Mouse (Mus musculus): ENCODE data around the gene Lmbr1l.
"Not testable (repeated sequence)": the region's sequence is repeated elsewhere in the genome, so short reads cannot be mapped to it uniquely, and the experiment has no call there.

The Lmbr1l gene

DNA sequence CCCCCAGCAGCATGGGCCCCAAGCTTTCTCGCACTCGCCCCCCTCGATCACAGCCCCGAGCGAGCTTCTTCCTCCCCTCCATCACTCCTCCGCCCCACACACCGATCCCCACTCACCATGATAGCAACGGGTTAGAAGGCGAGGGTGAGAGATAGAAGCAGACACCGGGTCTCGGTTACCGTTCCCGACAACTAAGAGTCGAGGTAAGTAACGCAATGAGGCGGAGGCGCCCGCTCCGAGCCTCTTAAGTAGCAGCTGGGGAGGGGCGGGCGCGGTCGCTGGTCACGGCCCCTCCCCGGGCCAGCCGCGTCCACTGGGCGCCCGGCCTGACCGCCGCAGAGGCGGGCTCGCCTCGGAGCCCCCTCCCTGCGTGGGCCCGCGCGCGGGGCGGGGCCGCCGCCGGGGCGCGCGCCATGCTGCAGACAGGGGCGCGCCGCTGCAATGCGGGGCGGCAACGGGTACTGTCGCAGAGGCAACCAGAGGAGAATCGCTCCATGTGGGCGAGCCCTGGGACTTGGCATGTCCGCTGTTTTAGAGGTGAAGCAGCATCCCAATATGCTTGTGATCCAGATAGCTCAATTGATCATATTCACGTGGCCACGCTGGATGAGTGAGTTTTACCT is 16.3 kb upstream of the Lmbr1l start, which contains the start of gene Tuba1b:
Gene Tuba1b, minus strand, starts transcription at position 349 of the 623 bp plus-strand sequence.
- peak; percentile 83 to 89 for DNase-seq (ENCODE audit: low spot score in 2 of 2)

DNA sequence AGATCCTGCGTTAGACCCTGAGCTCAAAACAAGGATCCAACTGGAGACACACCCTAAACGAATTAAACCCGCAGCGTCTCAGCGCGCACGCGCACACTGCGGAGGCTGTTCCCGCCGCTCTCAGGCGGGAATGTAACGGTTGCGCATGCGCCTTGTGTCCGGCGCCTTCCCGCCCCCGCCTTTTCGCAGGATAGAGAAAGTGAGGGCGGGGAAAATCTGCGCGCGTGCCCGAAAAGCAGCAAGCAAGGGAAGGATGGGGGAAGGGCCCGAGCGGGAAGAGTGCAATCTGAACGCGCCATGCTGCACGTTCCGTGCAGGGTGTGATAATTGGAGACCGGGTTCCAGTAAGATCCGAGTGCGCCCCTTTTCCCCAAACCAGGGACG is 15.8 kb upstream of the Lmbr1l start:
- peak; percentile 77 to 94 for DNase-seq (ENCODE audit: low spot score in 2 of 2)

GRCm38 (mm10) chr15:98933004-98933671 is 15.1 kb upstream of the Lmbr1l start:
- DNase-seq (ENCODE audit: low spot score in 2 of 2): not testable (repeated sequence)

DNA sequence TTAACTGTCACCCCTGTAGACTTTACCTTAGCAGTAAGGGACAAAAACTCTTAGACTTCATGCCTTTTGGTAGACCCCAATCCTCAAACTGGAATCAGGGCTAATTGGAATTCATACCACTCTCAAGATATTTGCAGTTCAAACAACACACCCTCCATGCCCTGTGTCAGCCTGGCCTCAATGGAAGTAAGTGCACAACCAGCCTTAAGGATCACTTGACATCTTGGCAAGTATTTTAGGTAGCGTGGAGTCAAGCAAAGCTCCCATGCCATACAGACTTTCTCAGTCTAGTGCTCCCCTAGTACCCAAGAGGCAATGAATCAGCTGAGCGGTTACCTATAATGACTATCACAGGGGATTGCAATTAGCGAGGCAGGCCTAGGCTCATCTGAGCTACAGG is 13.0 kb upstream of the Lmbr1l start:
- no peak for DNase-seq (ENCODE audit: low spot score in 2 of 2)

GRCm38 (mm10) chr15:98930017-98930734 is 12.1 kb upstream of the Lmbr1l start:
- DNase-seq (ENCODE audit: low spot score in 2 of 2): no peak

DNA sequence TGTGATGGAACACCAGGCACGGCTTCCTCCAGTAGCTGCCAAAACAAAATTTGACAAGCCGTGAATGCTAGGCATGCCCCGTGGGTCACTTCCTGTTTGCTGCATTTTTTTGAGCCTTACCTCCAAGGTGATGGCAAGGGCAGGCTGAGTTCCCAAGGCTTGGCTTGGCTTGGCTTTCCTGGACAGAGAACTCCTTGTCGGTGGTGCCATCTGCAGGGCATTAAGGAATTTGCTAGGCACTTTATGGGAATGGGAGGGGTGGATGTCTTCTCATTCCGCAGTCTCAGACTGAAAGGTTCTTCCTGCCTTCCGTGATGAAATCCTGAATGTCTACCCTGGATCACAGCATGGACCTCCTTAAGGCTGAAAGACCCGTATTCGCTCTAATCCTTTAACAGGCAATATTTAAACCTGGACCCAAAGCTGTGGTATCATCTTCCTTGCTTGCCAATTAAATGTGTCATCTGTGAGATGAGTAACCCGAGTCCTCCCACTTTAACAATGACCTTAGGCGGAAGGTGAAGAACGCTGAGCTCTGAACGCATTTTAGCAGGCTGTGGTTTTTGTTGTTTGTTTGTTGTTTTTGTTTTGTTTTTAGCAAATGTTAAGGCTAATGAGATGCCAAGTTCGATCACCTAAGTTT is 10.7 kb upstream of the Lmbr1l start:
- peak; percentile 37 to 64 for DNase-seq (ENCODE audit: low spot score in 2 of 2)

- DNase-seq (ENCODE audit: low spot score in 2 of 2): no peak
Observed at GRCm38 (mm10) chr15:98927566-98927965, 9.5 kb upstream of the Lmbr1l start.

- no peak for DNase-seq (ENCODE audit: low spot score in 2 of 2)
Observed at GRCm38 (mm10) chr15:98924682-98925081, 6.7 kb upstream of the Lmbr1l start.

- no peak for DNase-seq (ENCODE audit: low spot score in 2 of 2)
Observed at GRCm38 (mm10) chr15:98923031-98923537, 5.1 kb upstream of the Lmbr1l start.

- DNase-seq (ENCODE audit: low spot score in 2 of 2): no peak
Observed at GRCm38 (mm10) chr15:98922581-98922980, 4.5 kb upstream of the Lmbr1l start.

DNA sequence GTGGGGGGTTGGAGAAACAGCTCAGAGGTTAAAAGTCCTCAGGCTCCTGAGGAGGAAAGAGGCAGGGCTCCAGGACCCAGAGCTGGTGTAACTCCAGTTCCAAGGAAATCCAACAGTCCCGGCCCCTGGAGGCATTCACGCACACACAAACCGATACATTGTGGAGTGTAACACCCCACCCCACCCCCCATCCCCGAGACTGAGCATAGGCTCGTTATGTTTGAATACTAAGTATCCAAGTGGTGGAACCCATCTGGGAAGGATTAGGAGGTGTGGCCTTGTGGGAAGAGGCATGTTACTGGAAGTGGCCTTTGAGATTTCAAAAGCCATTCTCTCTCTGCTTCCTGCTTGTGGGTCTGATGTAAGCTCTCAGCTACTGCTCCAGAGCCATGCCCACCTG is 3.5 kb upstream of the Lmbr1l start:
- no peak for DNase-seq (ENCODE audit: low spot score in 2 of 2)

DNA sequence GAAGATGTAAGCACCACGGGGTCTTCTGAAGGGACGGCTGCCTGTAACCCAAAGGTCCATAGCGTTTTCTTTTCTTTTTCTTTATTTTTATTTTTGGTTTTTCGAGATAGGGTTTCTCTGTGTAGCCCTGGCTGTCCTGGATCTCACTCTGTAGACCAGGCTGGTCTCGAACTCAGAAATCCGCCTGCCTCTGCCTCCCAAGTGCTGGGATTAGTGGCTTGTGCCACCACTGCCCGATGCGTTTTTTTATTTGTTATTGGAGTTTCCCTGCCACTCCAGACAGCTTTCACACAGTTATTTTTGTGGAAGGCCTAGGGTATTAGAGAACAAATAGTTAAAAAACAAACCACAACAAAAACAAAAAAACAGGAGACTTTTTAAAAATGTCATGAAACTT is 466 bp upstream of the Lmbr1l start:
- DNase-seq (ENCODE audit: low spot score in 2 of 2): not testable (repeated sequence)

DNA sequence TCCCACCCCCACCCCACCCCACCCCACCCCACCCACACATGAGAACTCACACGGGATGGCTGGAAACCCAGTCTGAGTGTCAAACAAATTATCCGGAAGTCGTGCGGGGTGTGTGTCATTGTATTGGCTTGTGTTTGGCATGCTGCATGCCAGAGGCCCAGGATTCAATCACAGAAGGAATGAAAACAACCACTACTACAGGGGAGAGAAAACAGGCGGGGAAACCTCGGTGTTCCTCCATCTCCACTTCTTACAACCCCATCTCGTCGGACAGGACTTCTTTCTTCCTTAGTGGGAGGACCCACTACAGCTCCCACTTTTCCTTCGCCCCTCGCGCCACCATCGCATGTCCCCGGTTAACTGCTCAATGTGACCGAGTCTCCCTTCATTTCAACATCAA is 940 bp downstream of the Lmbr1l start:
- DNase-seq (ENCODE audit: low spot score in 2 of 2): no peak

DNA sequence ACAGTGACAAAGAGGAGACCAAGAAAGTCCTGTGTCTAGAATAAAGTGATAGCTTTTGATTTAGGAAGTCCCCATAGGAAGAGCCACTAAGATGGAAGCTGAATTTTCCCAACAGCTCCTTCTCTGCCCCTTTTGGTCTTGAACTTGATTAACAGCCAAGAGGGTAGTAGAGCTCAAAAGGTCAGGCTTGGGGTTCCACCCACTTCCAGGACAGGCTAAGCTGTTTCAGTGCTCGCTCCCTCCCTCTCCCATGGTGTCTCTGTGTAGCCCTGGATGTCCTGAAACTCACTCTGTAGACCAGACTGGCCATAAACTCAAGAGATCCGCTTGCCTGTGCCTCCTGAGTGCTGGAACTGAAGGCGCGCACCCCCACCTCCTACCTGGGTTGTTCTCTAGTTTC is 2.0 kb downstream of the Lmbr1l start:
- no peak for DNase-seq (ENCODE audit: low spot score in 2 of 2)

DNA sequence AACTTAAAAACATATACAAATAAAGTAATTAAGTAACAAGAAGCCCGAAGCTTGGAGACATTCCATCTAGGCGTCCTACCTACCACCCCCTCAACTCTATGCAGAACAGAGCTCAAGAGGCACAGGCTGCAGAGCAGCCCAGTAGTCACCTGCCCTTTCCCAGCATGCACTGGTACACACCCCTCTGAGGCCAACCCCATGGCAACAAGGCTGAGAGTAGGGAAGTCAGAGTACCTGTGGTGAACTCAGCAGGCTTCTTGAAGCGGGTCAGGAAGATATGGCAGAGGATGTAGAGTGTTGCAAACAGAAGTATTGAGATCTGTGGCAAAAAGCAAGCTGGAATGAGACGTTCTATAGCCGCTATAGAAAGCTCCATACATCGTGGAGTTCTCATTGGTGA is 3.1 kb downstream of the Lmbr1l start:
- DNase-seq (ENCODE audit: low spot score in 2 of 2): no peak

DNA sequence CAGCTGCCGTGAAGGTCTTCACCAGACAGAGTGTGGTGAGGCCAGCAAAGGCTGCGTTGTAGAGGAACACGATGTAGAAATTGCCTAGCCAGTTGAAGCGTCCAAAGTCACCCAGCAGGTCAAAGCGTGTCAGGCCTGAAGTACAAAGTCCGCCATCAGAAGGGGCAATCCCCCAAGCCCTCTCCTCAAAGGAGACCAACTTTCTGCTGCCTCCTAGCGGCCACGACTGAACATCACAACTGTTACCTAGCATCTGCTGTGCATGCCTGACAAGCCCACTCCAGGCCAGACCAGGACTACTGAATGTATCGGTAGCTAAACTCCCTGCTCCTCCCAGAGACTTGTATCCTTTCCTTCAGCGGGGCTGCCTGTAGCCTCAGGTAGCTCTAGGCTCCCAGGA is 13.3 kb downstream of the Lmbr1l start:
- no peak for DNase-seq (ENCODE audit: low spot score in 2 of 2)

GRCm38 (mm10) chr15:98902600-98902999 is 15.4 kb downstream of the Lmbr1l start:
- DNase-seq (ENCODE audit: low spot score in 2 of 2): no peak

- DNase-seq (ENCODE audit: low spot score in 2 of 2): no peak
Observed at GRCm38 (mm10) chr15:98901530-98901929, 16.5 kb downstream of the Lmbr1l start.

DNA sequence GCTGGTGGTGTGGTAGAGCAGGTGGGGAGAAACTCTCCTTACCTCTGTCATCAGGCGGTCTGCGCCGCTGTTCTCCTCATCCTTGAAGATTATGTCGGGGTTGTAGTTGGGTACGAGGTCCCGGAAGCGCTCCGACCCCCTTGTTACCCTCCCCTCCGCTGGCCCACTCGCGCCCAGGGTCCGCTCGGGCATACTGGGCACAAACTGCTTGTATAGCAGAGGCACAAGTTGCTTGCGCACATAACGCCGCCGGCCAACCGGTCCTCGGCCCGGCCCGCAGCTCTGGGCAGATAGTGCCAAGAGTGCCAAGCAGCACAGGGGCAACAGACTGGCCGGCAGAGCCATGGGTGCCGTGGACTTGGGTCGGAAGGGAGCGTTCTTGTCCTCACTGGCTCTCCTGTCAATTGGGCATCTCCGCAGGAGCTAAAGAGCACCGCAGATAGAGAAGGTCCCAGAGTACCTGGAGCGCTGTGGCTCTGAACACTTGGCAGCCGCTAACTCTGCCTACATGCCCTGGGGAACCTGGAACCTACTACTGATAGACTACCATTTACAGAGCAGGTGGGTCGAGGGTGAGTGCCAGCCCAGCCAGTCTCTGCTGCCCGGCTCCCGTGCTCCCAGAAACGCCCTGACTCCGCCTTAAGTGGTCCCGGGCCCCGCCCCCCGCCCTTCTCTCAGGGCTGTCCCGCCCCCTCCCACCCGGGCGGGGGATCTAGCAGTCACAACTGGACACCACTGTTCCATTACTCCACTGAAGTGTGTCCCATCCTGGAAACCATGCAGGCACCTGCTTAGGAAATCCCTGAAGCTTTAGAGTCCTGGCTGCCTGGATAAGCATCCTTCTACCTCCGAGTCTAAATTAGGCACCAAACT is 19.9 kb downstream of the Lmbr1l start, which contains the start of gene Dhh:
Gene Dhh, minus strand, starts transcription at position 613 of the 873 bp plus-strand sequence.
- DNase-seq (ENCODE audit: low spot score in 2 of 2): no peak

- no peak for DNase-seq (ENCODE audit: low spot score in 2 of 2)
Observed at GRCm38 (mm10) chr15:98897495-98897894, 20.5 kb downstream of the Lmbr1l start.
